Mouse (Mus musculus) myocyte (in vitro differentiated cells): ENCODE measurements at regions not wholly inside any gene's neighbourhood (a gene's known extent, or its start where the extent isn't known, plus 50 kb on each side); places are given as distances from the start of the nearest gene placed in this dataset.
A peak's percentile ranks its signal among the peaks of the same experiment; 100 is the strongest.

Experiments
- H3K27me3 ChIP-seq: one replicate; pipeline ENCODE4 v1.6.1; 2011; ENCODE audit not compliant: control insufficient read depth, insufficient read depth, insufficient read length
- H3K36me3 ChIP-seq: one replicate; pipeline ENCODE4 v1.6.1; 2011; ENCODE audit not compliant: control insufficient read depth, insufficient read depth
- H3K4me2 ChIP-seq: one replicate; pipeline ENCODE4 v1.6.1; 2011; ENCODE audit warnings: low read depth, control low read depth
- H3K4me3 ChIP-seq: one replicate; pipeline ENCODE4 v1.5.1; 2011; ENCODE audit warnings: mild to moderate bottlenecking, control low read depth, moderate library complexity
- H3K79me2 ChIP-seq: one replicate; pipeline ENCODE4 v1.6.1; 2011; ENCODE audit not compliant: control insufficient read depth, insufficient read depth
- H3ac ChIP-seq: one replicate; pipeline ENCODE4 v1.6.1; 2011; ENCODE audit not compliant: control insufficient read depth, insufficient read length
- CEBPB ChIP-seq: IDR thresholded peaks from 2 replicates; pipeline ENCODE4 v1.6.1; 2011; ENCODE audit warnings: mild to moderate bottlenecking, moderate library complexity; ENCODE audit not compliant: poor library complexity, insufficient read depth, severe bottlenecking
- E2F4 ChIP-seq: IDR thresholded peaks from one replicate; pipeline ENCODE4 v1.6.1; 2011; ENCODE audit warnings: mild to moderate bottlenecking, control low read depth, moderate library complexity; ENCODE audit not compliant: insufficient read depth
- MAX ChIP-seq: IDR thresholded peaks from one replicate; pipeline ENCODE4 v1.6.1; 2011; ENCODE audit warnings: low read depth, mild to moderate bottlenecking, control low read depth
- MYOD1 ChIP-seq, 3 experiments: IDR thresholded peaks; one replicate each; pipeline ENCODE4 v1.6.1; 2011; ENCODE audit warnings: control low read depth in 2 of 3, low read depth in 2 of 3, mild to moderate bottlenecking in 2 of 3, moderate library complexity in 1 of 3; ENCODE audit not compliant: insufficient read length in 2 of 3, control insufficient read depth in 1 of 3
- MYOG ChIP-seq, 3 experiments: IDR thresholded peaks; one replicate each; pipeline ENCODE4 v1.6.1; 2011; ENCODE audit warnings: control low read depth in 2 of 3, low read depth in 2 of 3, mild to moderate bottlenecking in 2 of 3; ENCODE audit not compliant: insufficient read length in 2 of 3, control insufficient read depth in 1 of 3, insufficient read depth in 1 of 3
- POLR2A ChIP-seq: IDR thresholded peaks from one replicate; pipeline ENCODE4 v1.6.1; 2011; ENCODE audit warnings: low read depth, mild to moderate bottlenecking, control low read depth, moderate library complexity; ENCODE audit not compliant: insufficient read length
- POLR2AphosphoS2 ChIP-seq: IDR thresholded peaks from one replicate; pipeline ENCODE4 v1.6.1; 2011; ENCODE audit warnings: low read depth, control low read depth; ENCODE audit not compliant: insufficient read length
- REST ChIP-seq: IDR thresholded peaks from one replicate; pipeline ENCODE4 v1.6.1; 2011; ENCODE audit warnings: mild to moderate bottlenecking, control low read depth, moderate library complexity; ENCODE audit not compliant: insufficient read depth, insufficient read length
- SRF ChIP-seq: IDR thresholded peaks from one replicate; pipeline ENCODE4 v1.6.1; 2011; ENCODE audit warnings: low read depth; ENCODE audit not compliant: control insufficient read depth, insufficient read length
- TCF12 ChIP-seq: IDR thresholded peaks from one replicate; pipeline ENCODE4 v1.6.1; 2011; ENCODE audit warnings: mild to moderate bottlenecking, control low read depth; ENCODE audit not compliant: poor library complexity, insufficient read depth, severe bottlenecking
- TCF3 ChIP-seq: IDR thresholded peaks from one replicate; pipeline ENCODE4 v1.6.1; 2011; ENCODE audit warnings: low read depth, control low read depth; ENCODE audit not compliant: insufficient read length
- USF1 ChIP-seq: IDR thresholded peaks from one replicate; pipeline ENCODE4 v1.6.1; 2011; ENCODE audit warnings: low read depth, mild to moderate bottlenecking, control low read depth, moderate library complexity

DNA sequence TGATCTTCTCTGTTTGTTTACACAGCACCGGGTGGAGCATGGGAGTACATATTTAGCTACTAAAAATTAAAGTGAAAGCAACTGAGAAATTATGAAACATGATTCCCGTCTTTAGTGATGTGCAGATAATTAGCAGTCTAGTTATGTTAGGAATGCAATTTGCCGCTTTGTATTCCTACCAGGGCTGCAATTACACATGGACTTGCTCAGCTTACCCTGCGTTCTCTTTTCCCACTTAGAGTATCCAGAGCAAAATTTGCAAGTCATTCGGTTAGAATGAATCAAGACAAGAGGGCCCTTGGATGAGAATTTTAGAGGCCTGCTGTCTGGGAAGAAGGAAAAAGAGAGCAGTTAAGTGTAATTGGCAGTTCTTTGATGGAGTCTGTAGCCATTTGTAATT, 126.0 kb upstream of the Gpr149 start:
- Histone ChIP-seq H3K4me2 (peak overlapping the region; percentile 34), H3K36me3 (no peaks in the 10 kb centered on the region), H3K27me3 (no peaks in the 10 kb centered on the region), H3K4me3 (no peak overlapping the region), H3ac (no peak overlapping the region), H3K79me2 (no peaks in the 10 kb centered on the region)
- TF ChIP-seq POLR2A (no peak), POLR2AphosphoS2 (no peak), MAX (no peak), MYOG (IDR thresholded peaks at IDR 0.05; ENCODE audit: control insufficient read depth in 1 of 3, insufficient read depth in 1 of 3, insufficient read length in 2 of 3, low read depth in 2 of 3) (no peak), SRF (no peak), CEBPB (no peak), TCF3 (no peak), TCF12 (no peak), REST (no peak), USF1 (no peak), MYOD1 (IDR thresholded peaks at IDR 0.05; ENCODE audit: control insufficient read depth in 1 of 3, insufficient read length in 2 of 3, low read depth in 2 of 3) (no peak), E2F4 (no peak)

GRCm38 (mm10) chr3:62725947-62726346, 121.0 kb upstream of the Gpr149 start:
- H3K4me3 ChIP-seq = no peak overlapping the region
- H3K4me2 ChIP-seq = no peak overlapping the region
- no peaks in the 10 kb centered on the region for H3K36me3 ChIP-seq
- no peak overlapping the region for H3ac ChIP-seq
- H3K27me3 ChIP-seq = no peaks in the 10 kb centered on the region
- TF ChIP-seq POLR2AphosphoS2 (no peak), TCF3 (no peak), MYOD1 (IDR thresholded peaks at IDR 0.05; ENCODE audit: control insufficient read depth in 1 of 3, insufficient read length in 2 of 3, low read depth in 2 of 3) (no peak), USF1 (no peak), REST (no peak), E2F4 (no peak), MAX (no peak), TCF12 (no peak), CEBPB (no peak), POLR2A (no peak), SRF (no peak), MYOG (IDR thresholded peaks at IDR 0.05; ENCODE audit: control insufficient read depth in 1 of 3, insufficient read depth in 1 of 3, insufficient read length in 2 of 3, low read depth in 2 of 3) (no peak)
- no peaks in the 10 kb centered on the region for H3K79me2 ChIP-seq

- Histone ChIP-seq H3K4me2 (no peak overlapping the region), H3K4me3 (no peak overlapping the region), H3K36me3 (no peaks in the 10 kb centered on the region), H3K27me3 (no peaks in the 10 kb centered on the region), H3ac (no peak overlapping the region), H3K79me2 (no peaks in the 10 kb centered on the region)
- TF ChIP-seq POLR2A (no peak), SRF (no peak), TCF3 (no peak), POLR2AphosphoS2 (no peak), E2F4 (no peak), MYOG (IDR thresholded peaks at IDR 0.05; ENCODE audit: control insufficient read depth in 1 of 3, insufficient read depth in 1 of 3, insufficient read length in 2 of 3, low read depth in 2 of 3) (no peak), CEBPB (no peak)
These were observed 111.9 kb upstream of the Gpr149 start for GRCm38 (mm10) chr3:62716849-62717248.

GRCm38 (mm10) chr3:62715311-62715971, 110.5 kb upstream of the Gpr149 start:
- Histone ChIP-seq H3K27me3 (no peaks in the 10 kb centered on the region), H3K4me2 (peak overlapping the region; percentile 10), H3K36me3 (no peaks in the 10 kb centered on the region), H3K4me3 (no peak overlapping the region), H3ac (no peak overlapping the region), H3K79me2 (no peaks in the 10 kb centered on the region)
- TF ChIP-seq CEBPB (peak; percentile 58; the same call in 1 of the 2 replicates), MAX (no peak)
